Mouse (Mus musculus): Measurements from ENCODE around the gene Gm17631.
"Not testable (repeated sequence)": the region's sequence is repeated elsewhere in the genome, so short reads cannot be mapped to it uniquely, and the experiment has no call there.

The Gm17631 gene

DNA sequence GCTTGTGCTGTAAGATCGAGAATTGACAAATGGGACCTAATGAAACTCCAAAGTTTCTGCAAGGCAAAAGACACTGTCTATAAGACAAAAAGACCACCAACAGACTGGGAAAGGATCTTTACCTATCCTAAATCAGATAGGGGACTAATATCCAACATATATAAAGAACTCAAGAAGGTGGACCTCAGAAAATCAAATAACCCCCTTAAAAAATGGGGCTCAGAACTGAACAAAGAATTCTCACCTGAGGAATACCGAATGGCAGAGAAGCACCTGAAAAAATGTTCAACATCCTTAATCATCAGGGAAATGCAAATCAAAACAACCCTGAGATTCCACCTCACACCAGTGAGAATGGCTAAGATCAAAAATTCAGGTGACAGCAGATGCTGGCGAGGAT is at the start of gene Gm17631:
Gene Gm17631, plus strand, starts transcription at position 301 of the 400 bp plus-strand sequence.
- DNase-seq (ENCODE audit: low spot score): not testable (repeated sequence)

DNA sequence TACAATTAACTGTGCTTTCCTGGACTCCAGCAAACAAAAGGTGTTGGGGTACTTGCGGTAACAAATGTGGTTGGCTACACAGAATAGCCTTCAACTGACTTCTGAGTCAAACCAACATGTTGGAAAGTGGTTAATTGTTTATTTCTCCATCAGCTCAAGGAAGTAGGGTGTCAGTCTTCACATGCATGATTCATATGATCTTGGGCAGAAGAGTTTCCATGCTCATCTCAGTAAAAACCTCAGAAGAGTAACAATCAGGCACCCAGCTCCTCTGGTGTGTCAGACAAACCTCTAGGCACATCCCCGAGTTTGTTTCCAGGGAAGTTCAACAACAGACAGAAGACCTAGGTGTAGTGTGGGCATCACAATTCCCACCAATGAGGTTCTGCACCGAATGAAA is 44.7 kb upstream of the Gm17631 start:
- DNase-seq (ENCODE audit: low spot score): no peak

DNA sequence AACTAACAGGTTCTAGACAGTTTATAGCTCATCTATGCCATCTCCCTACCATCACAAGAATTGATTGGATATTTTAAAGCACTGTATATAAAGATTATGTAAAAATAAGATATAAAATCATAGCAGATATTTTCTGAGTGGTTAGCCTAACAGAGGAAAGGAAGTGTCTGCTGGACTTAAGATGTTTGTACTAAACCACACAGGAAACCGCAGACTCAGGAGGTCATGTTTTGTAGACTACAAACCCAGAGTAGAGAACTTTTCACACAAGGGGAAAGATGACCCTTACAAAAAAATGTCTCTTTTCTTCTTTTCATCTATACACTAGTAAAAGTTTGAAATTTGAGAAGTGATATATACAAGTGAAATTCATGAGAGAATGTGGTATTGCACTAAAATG is 38.4 kb upstream of the Gm17631 start:
- DNase-seq (ENCODE audit: low spot score): no peak

DNA sequence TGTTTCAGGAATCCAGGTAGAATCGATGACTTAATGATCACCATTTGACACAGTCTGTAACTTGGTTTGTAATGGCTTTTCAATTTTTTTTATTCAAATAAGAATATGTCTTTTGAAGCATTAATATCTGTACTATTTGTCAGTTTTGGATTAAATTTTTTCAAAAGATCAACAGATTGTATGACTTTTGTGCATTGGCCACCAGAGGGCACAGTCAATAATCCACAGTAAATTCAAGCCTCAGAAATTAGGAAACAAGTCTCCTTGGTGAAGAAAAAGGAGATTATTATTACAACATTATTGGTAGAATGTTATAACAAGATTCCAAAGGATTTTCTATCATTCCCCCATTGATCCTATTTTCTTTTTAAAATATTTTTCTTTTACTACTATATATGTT is 36.9 kb upstream of the Gm17631 start:
- DNase-seq (ENCODE audit: low spot score): no peak

DNA sequence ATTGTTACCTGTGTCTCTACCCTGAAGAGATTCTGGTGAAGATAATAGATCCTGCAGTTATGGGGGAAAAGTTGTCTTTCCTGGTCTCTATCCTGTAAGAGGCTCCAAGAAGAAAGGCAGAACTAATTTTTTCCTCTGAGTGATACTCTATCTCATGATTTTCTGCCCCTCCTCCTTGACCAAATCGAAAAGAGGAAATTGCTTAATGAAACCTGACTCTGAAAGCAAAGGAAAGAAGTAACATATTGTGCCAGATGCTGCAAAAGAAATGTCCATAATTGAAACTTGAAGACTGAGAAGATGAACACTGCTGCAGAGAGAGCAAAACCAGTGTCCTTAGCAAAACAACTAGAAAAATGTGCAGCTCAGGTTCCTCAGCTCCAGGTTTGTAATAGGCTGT is 14.1 kb downstream of the Gm17631 start, which contains the start of gene Klra17:
Gene Klra17, minus strand, starts transcription at position 124 of the 400 bp plus-strand sequence.
- no peak for DNase-seq (ENCODE audit: low spot score)

DNA sequence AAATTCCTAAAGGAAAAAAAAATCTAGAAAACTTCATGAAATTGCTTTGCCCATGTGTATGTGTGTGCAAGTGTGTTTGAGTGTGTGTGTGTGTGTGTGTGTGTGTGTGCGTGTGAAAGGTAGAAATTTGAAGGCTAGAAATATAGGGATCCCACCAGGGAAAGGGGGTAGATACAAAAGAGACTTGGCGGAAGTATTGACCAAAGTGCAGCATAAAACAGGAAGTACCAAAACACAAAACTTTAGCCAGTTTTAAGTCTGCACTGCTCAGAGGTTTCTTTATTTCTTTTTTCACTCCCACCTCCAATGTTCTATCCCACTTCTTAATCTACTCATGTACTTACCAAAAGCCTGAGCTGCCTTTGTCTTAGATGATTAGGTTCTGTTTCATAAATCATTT is 20.1 kb downstream of the Gm17631 start:
- DNase-seq (ENCODE audit: low spot score): no peak

All from embryo, embryonic 10 days (tissue).